Mouse (Mus musculus): ENCODE results near the gene Tmem229a.

The Tmem229a gene

GRCm38 (mm10) chr6:24955946-24956585 is at the start of gene Tmem229a:
Tmem229a (minus strand) TSS chr6:24956297.
- ATAC-seq (ENCODE audit: insufficient number of reproducible peaks, low FRiP score, low TSS enrichment): peak; percentile 79

GRCm38 (mm10) chr6:24993754-24994153 is 37.7 kb upstream of the Tmem229a start:
- ATAC-seq (ENCODE audit: insufficient number of reproducible peaks, low FRiP score, low TSS enrichment): no peak

DNA sequence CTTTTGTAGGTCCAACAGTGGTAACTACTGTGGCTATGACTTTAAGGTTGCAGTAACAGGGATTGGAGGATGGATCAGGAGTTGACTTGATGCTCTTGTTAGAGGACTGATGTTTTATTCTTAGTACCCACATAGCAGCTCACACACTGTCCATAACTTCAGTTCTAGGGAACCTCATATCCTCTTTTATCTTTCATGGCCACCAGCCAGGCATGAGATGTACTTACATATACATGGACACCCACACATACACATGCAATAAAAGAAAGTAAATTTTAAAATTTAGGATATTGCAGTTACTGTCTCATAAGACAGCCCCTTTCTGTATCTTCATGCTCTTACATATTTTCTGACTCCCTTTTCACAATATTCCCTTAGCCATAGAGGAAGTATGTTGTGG is 33.7 kb upstream of the Tmem229a start:
- ATAC-seq (ENCODE audit: insufficient number of reproducible peaks, low FRiP score, low TSS enrichment): no peak

DNA sequence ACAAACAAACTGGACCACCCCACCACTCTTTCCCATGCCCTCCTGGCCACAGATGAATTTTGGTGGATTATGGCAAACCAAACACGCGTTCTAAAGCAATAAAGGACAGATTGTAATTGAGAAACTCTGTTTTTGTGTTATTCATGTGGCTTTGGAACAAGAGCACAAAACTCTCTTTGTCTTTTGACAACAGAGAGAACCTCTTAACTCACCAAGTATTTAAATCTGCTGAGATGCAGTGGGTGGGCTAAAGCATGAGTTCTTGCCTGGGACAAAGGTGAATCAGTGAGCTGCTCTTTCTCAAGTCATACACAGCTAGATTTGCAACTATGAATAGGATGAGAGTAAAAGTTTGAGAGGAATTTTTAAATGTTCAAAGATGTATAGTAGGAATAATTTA is 20.1 kb upstream of the Tmem229a start:
- ATAC-seq (ENCODE audit: insufficient number of reproducible peaks, low FRiP score, low TSS enrichment): no peak

- ATAC-seq (ENCODE audit: insufficient number of reproducible peaks, low FRiP score, low TSS enrichment): no peak
Measured at GRCm38 (mm10) chr6:24968471-24969223, 12.6 kb upstream of the Tmem229a start.

- ATAC-seq (ENCODE audit: insufficient number of reproducible peaks, low FRiP score, low TSS enrichment): no peak
Measured at GRCm38 (mm10) chr6:24967726-24968125, 11.6 kb upstream of the Tmem229a start.

GRCm38 (mm10) chr6:24966010-24966682 is 10.0 kb upstream of the Tmem229a start:
- no peak for ATAC-seq (ENCODE audit: insufficient number of reproducible peaks, low FRiP score, low TSS enrichment)

DNA sequence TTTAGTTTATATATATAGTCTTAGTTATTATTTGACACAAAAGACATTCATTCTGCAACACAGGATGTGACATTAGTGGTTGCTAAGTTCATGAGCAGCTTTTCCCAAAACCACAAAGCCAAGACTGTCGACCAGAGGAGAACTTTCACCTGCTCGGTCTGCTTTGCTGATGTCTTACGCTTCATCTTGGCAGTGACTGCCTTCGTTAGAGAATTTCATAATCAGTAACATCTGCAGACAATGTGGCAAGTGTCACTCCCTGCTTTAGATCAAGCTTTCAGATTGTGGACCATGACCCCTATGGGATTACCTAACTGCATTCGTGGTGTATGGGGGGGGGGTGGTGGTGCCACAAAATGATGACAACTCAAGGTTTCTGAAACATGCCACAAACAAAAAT is 7.7 kb upstream of the Tmem229a start:
- no peak for ATAC-seq (ENCODE audit: insufficient number of reproducible peaks, low FRiP score, low TSS enrichment)

GRCm38 (mm10) chr6:24956586-24956973 is 483 bp upstream of the Tmem229a start:
- no peak for ATAC-seq (ENCODE audit: insufficient number of reproducible peaks, low FRiP score, low TSS enrichment)

DNA sequence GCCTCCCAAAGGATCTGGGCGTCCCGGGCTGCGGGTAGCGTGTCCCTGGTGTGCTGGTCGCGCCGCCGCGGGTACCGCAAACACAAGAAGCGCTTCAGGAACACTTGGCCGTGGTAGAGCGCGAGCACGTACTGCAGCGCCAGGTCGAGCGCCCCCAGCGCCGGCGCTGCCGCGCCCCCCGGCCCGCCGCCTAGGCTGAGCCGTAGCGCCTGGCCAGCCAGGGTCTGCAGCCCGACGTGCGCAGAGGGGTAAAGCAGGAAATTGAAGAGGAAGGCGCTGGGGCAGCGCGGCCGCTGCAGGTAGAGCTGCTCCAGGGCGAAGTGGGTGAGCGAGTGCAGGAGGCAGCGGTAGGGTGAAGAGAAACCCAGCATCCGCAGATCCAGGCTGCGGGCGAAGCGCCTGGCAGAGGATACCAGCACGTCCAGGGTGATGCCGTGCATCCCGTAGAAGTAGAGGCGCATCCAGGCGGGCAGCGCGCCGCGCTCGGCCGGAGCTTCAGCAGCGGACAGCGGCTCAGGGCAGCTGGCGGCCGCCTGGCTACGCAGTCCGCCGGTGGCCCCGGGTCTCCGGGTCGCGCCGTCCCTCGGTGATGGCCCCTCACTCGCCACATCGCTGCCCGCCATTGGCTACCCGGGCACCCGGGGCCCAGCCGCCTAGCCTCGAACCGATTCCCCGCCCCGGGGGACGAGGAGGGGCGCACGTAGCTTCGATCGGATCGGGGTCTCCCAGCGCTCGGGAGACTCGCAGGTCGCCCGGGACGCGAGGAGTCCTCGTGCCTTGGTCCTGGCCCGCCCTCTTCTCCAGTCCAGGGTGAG is 759 bp downstream of the Tmem229a start:
- peak; percentile 51 for ATAC-seq (ENCODE audit: insufficient number of reproducible peaks, low FRiP score, low TSS enrichment)

GRCm38 (mm10) chr6:24954126-24954525 is 2.0 kb downstream of the Tmem229a start:
- no peak for ATAC-seq (ENCODE audit: insufficient number of reproducible peaks, low FRiP score, low TSS enrichment)

GRCm38 (mm10) chr6:24952341-24952740 is 3.8 kb downstream of the Tmem229a start:
- ATAC-seq (ENCODE audit: insufficient number of reproducible peaks, low FRiP score, low TSS enrichment): no peak

DNA sequence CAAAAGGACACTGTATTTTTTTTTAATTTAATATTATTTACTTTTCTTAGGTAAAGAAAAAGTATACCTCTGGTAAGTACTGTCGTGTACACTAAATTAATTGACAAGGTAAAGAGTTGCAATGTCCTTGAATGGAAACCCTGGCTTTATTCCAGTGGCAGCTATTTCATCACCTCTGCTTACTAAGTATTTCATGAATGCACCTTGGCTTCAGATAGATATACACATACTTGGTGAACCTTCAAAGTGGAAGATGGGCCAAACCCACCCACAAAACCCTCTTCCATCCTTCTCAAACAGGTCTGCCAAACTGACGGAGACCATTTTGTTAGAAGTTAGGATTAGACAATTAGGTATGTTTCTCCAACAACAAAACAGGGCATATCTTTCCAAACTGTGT is 5.4 kb downstream of the Tmem229a start:
- ATAC-seq (ENCODE audit: insufficient number of reproducible peaks, low FRiP score, low TSS enrichment): no peak

DNA sequence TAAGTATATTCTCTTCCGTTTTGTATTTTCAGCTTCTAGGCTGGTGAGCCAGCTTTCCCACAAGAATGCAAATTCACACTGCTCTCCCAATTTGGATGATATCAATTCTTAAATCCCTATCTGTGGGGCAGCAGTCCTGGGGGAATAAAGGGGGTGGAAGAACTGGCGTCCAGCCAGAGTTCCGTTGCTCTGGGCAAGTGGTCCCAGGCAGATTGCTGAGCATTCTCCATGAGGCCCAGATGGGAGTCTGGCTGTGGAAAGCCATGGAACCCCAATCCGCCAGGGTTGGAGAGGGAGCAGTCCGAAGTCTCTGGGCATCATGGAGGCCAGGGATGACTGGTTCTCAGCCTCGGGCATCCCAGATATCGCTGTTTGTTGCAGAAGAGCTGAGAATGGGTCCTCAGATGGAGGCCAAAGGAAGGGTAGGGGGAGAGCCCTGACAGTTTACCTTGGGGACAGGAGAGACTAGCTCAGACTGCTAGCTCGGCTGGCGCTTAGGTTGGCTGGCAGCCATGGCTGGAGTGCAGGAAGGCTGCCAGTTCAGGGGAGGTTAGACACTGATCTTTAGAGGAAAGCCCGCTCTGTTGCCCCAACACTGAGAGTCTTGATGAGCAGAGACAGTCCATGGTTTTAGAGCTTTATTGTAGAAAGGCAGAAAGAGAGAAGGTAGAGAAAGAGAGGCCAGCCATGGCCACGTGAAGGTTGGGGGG is 30.9 kb downstream of the Tmem229a start:
- no peak for ATAC-seq (ENCODE audit: insufficient number of reproducible peaks, low FRiP score, low TSS enrichment)

DNA sequence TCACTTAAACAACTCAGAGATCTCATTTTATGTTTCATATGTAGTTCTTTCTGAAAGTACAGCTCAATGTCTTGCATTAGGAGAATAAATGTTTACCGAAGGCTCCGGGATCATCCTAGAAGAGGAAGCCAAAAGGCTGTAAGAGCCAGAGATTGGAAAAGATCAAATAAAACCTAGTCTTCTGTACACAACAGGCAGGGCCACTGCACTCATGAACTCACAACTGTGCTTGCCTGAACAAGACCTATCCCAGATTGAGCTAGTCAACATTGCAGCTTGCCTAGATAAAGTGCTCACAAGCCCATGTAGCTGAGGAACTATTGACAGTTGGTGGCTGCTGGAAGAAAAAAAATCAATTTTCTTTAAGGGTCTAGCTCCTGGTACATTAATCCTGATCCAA is 42.5 kb downstream of the Tmem229a start:
- ATAC-seq (ENCODE audit: insufficient number of reproducible peaks, low FRiP score, low TSS enrichment): no peak

- no peak for ATAC-seq (ENCODE audit: insufficient number of reproducible peaks, low FRiP score, low TSS enrichment)
Measured at GRCm38 (mm10) chr6:24910728-24911105, 45.4 kb downstream of the Tmem229a start.

GRCm38 (mm10) chr6:24910016-24910727 is 45.9 kb downstream of the Tmem229a start:
- no peak for ATAC-seq (ENCODE audit: insufficient number of reproducible peaks, low FRiP score, low TSS enrichment)

GRCm38 (mm10) chr6:24907824-24908223 is 48.3 kb downstream of the Tmem229a start:
- no peak for ATAC-seq (ENCODE audit: insufficient number of reproducible peaks, low FRiP score, low TSS enrichment)

DNA sequence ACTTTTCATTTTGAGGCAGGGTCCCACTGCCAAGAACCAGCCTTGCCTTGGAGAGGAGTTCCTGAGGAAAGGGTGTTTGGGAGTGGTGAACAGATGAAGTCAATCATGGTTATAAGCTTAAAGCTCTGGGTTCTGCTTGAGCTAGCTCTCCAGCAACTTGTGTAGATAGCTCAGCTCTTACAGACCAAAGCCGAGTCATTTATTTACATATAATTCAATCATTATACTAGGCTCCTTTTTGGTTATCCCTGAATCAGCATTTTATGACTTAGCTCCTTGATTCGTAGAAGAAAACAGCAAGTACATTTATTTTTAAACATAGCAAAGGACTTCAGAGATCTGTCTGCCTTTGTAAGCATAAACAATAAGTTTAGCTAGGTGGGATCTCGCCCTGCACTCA is 51.0 kb downstream of the Tmem229a start:
- ATAC-seq (ENCODE audit: insufficient number of reproducible peaks, low FRiP score, low TSS enrichment): no peak
